Mouse (Mus musculus): ENCODE measurements around the gene Cd6. TPM values are rescaled to one million over a fixed set of nuclear protein-coding genes. Genes with fewer than 3 reads are reported as not detected.

The Cd6 gene
- polyA plus RNA-seq, 1 experiment from 2014 or later = not detected

Other genes with a start within 250 kb of the Cd6 start
- gene Ddb1, start 224.7 kb downstream of the Cd6 start, polyA plus RNA-seq (2016; fragmentation: Nextera tagmentation; extraction: Ambion mirVana) = 389 and 413 TPM in 2 replicates
- gene Tkfc, start 224.4 kb downstream of the Cd6 start, polyA plus RNA-seq (2016; fragmentation: Nextera tagmentation; extraction: Ambion mirVana) = 20.5 and 22.9 TPM in 2 replicates
- 0.44 and 0.45 TPM in 2 replicates for gene Vwce, start 195.8 kb downstream of the Cd6 start, polyA plus RNA-seq (2016; fragmentation: Nextera tagmentation; extraction: Ambion mirVana)
- not detected in 2 replicates for gene Pga5, start 152.0 kb downstream of the Cd6 start, polyA plus RNA-seq (2016; fragmentation: Nextera tagmentation; extraction: Ambion mirVana)
- gene Vps37c, start 141.3 kb downstream of the Cd6 start, polyA plus RNA-seq (2016; fragmentation: Nextera tagmentation; extraction: Ambion mirVana) = 32.5 and 35.2 TPM in 2 replicates
- not detected in 2 replicates for gene Cd5, start 91.1 kb downstream of the Cd6 start, polyA plus RNA-seq (2016; fragmentation: Nextera tagmentation; extraction: Ambion mirVana)
- 0.12 and 0.38 TPM in 2 replicates for gene Slc15a3, start 9.7 kb upstream of the Cd6 start, polyA plus RNA-seq (2016; fragmentation: Nextera tagmentation; extraction: Ambion mirVana)
- gene Tmem132a, start 39.9 kb upstream of the Cd6 start, polyA plus RNA-seq (2016; fragmentation: Nextera tagmentation; extraction: Ambion mirVana) = 115 and 126 TPM in 2 replicates
- gene Tmem109, start 51.9 kb upstream of the Cd6 start, polyA plus RNA-seq (2016; fragmentation: Nextera tagmentation; extraction: Ambion mirVana) = 35.6 and 36.6 TPM in 2 replicates
- gene Prpf19, start 65.2 kb upstream of the Cd6 start, polyA plus RNA-seq (2016; fragmentation: Nextera tagmentation; extraction: Ambion mirVana) = 43.3 and 49.6 TPM in 2 replicates
- not detected in 2 replicates for gene Zp1, start 90.6 kb upstream of the Cd6 start, polyA plus RNA-seq (2016; fragmentation: Nextera tagmentation; extraction: Ambion mirVana)
- gene Ptgdr2, start 107.1 kb upstream of the Cd6 start, polyA plus RNA-seq (2016; fragmentation: Nextera tagmentation; extraction: Ambion mirVana) = 0.08 TPM in 1 of 2 replicates, not detected in the other
- gene Ccdc86, start 119.2 kb upstream of the Cd6 start, polyA plus RNA-seq (2016; fragmentation: Nextera tagmentation; extraction: Ambion mirVana) = 26.2 and 27.0 TPM in 2 replicates
- gene Ms4a10, start 144.6 kb upstream of the Cd6 start, polyA plus RNA-seq (2016; fragmentation: Nextera tagmentation; extraction: Ambion mirVana) = not detected in 2 replicates
- not detected in 2 replicates for gene Ms4a15, start 163.2 kb upstream of the Cd6 start, polyA plus RNA-seq (2016; fragmentation: Nextera tagmentation; extraction: Ambion mirVana)
- gene Ms4a18, start 188.0 kb upstream of the Cd6 start, polyA plus RNA-seq (2016; fragmentation: Nextera tagmentation; extraction: Ambion mirVana) = not detected in 2 replicates